Mouse (Mus musculus) thymus, postnatal 25 days (tissue): ENCODE measurements around the gene Nxnl1.

Experiments used
- DNase-seq: peaks from one replicate; pipeline ENCODE4 v3.0.0; 2022

Nxnl1 gene

GRCm38 (mm10) chr8:71566501-71566900 is at the start of gene Nxnl1:
Gene Nxnl1, minus strand, starts transcription at chr8:71566601.
- no peak for DNase-seq

GRCm38 (mm10) chr8:71613418-71613817 is 47.0 kb upstream of the Nxnl1 start:
- no peak for DNase-seq

DNA sequence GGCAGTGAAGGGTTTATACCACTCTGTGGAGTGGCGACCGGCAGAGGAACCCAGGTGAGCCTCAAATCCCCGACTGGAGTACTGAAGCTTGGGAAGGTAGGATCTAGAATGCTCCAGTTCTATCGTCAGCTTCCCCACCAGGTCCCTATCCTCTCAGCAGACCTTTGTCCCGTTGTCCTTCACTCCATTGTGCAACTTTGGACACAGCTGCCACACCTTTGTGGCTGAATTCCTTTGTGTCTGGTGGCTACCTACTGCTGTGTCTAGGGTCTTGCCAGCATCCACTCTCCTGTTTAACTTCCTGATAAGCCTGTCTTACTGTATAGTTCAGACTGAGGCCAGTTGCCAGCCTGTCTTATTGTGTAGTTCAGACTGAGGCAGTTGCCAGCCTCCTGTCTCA is 45.7 kb upstream of the Nxnl1 start:
- no peak for DNase-seq

DNA sequence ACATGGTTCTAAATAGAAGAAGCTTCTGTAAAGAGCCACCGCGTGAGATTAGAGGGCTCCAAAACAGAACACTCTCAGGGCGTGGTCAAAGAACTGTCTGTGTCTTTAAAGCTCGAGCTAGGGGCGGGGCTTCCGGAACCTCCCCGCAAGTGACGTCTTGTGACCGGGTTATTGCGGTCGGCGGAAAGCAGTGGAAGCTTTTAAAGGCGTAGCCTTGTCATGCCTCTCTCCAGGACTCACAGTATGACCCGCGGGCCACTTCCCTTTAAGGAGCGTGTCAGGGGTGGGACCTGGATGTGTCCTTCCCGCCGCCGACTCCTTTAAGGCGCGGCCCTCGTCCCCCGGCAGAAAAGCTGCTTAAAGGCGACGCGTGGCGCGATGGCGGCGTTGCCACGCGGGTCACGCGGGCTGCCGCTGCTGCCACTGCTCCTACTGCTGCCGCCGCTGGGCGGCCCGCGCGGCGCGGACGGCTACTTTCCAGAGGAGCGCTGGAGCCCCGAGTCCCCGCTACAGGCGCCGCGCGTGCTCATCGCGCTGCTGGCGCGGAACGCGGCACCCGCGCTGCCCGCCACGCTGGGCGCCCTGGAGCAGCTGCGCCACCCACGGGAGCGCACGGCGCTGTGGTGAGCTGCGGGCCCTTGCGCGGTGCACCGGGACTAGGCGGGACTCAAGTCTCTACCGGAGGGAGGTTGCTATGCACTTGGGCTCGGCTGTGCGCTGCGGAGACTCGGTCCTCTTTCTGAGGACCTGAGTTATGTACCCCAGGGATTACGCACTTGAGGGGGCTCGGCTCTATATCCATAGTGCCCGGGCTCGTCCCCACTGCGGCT is 44.6 kb upstream of the Nxnl1 start, which contains the start of gene Colgalt1:
TSS of gene Colgalt1 (plus strand) at position 177 of the 830 bp plus-strand sequence.
- DNase-seq = peak; percentile 97

DNA sequence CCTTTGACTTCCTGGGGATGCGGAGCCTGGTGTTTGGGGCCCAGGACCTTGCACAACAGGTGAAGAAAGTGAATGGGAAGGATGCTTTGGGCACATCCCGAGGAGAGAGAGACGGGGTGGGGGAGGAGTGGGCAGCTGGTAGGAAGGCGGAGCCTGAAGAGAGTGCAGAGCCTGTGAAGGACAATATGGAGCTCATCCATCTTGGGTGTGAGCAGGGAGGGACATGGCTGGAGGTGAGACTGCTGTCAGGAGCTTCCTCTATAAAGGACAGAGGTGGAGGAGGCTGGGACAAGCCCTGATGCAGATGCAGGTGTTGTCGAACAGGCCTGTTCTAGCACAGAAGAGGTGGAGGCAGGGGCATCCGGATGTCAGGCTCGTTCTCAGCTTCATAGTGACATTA is 37.6 kb upstream of the Nxnl1 start:
- DNase-seq = no peak

GRCm38 (mm10) chr8:71602666-71603334 is 36.4 kb upstream of the Nxnl1 start:
- DNase-seq = no peak

GRCm38 (mm10) chr8:71601939-71602665 is 35.7 kb upstream of the Nxnl1 start:
- peak; percentile 64 for DNase-seq

GRCm38 (mm10) chr8:71598841-71599240 is 32.4 kb upstream of the Nxnl1 start:
- no peak for DNase-seq

DNA sequence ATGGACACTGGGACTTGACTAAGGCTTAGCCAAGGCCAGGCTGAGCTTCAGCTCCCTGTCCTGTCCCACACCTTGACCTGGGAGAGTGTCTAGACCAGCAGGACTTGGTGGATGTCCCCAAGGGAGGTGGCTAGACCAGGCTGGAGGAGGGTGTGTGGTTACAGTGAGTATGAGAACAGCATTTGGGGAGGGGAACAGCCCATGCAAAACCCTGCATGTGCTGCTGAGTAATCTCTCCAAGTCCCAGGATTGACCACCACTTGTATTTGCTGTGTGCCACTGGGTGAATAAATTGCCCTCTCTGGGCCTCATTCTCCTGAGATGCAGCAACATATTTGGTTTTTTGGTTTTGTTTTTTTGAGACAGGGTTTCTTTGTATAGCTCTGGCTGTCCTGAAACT is 32.0 kb upstream of the Nxnl1 start:
- DNase-seq = no peak

DNA sequence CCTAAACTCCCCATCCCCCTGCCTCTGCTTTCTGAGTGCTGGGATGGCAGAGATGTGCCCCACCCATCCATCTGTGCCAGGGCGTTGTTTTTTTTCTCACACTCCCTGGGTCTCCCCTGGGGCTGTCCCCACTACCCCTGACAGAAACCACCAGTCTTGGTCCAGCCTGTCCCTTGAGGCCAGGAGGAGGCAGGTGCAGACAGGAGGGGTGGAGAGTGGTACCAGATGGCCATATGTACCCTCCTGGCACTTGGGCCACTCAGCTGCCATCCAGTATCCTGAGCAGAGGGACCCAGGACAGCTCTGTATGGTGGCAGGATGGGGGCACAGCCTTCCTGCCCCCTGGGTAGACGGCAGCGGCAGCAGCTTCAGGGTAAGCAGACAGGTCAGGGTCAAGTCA is 31.1 kb upstream of the Nxnl1 start, which contains the start of gene Fam129c:
TSS of gene Fam129c (plus strand) at position 198 of the 400 bp plus-strand sequence.
- no peak for DNase-seq

- peak; percentile 36 for DNase-seq
These were observed 30.4 kb upstream of the Nxnl1 start for GRCm38 (mm10) chr8:71596798-71597197.

DNA sequence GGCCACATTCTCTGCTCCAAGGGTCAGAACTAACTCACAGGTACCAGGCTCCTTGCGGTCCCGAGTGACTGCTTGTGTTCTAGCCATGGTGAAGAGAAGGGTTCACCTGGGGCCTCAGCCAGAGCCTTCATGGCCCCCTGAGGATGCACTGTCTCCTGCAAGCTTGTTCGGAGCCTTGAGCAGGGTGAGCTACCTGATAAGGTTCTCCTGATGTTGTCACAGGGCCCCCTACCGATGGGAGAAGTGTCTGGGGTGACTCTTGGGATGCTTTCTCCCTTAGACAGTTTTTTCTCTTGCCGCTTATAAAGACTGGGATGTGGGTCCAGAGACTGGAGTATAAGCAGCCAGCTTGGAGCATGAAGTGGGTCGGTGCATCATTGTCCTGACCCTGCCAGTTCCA is 30.0 kb upstream of the Nxnl1 start:
- DNase-seq = no peak

GRCm38 (mm10) chr8:71595862-71596261 is 29.5 kb upstream of the Nxnl1 start:
- DNase-seq = peak; percentile 94

DNA sequence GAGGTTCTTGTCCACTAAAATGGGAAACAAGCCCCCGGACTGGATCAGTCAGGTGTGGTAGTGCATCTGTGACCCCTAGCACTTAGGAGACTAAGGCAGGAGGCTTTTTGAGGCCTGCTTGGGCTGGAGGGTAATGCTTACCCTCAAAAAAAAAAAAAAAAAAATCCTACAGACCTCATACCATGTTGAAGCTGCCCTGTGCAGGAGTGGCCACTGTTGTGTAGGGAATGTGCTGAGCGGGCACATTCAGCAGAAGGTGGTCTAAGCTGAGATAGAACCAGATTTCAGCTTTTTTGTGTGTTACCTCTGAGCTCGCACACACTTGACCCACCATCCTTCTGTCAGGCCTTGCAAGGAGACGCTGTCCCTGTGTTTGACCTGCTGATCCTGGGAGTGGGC is 27.9 kb upstream of the Nxnl1 start:
- no peak for DNase-seq

DNA sequence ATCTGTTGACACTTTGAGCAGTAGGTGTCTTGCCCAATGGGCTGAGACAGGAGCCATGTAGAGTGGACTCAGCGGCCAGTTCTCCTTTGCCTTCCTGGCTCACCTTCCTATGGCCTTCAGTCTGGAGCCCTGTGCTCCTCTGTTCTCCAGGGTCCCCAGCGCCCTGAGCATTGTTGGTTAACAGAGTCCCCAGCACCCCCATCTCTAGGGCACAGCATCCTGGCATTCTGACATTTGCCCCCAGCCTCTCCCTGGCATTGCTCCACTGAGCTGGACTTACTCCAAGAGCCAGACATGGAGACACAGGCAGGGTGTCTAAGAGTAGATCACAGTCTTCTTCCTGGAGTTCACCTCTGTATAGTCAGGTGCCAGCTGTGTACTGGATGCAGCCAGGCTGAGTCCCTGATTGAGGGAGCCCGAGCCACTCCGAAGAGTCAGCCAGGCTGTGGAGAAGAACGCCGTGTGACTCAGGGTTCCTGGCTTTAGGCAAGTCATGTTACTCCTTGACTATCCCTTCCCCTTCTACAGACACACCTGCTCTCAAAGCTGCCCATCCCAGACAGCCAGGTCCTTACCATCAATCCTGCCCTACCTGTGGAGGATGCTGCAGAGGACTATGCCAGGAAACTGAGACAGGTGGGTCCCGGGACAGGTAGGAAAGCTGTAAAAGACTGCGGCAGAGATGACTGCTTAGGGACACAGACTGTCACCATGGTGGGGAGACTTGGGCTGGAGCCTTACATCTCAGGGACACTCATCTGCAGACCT is 27.3 kb upstream of the Nxnl1 start:
- DNase-seq = no peak

DNA sequence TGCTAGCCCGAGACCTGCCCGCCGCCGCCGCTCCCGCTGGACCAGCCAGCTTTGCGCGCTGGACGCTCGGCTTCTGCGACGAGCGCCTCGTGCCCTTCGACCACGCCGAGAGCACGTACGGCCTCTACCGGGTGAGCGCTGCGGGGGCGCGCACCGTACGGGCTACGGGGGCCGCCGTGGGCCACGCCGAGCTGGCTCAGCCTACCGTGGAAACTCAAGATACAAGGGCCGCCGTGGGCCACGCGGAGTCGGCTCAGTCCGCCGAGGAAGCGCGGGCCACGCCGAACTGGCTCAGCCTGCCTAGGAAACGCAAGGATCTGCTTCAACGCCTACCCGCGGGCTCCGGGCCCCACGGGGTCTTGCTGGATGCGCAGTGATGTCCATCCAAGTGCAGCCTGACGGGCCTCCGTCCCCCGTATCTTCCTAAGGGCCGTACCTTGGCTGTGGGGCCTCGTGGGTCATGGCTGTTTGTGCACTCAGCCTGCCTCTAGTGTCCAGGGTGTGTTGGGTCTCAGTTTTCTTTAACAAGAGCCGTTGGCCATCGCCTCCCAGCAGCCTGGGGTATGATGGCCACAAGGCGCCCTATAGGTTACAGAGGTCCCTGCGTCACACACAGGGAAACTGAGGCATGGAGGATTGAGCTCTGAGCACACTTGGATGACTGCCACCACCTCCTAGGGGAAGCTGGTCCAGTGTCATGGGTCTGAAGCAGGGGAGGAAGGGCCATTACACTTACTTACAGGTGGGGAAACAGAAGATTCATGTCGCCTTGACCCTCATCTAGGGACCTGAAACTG is 26.2 kb upstream of the Nxnl1 start:
- DNase-seq = peak; percentile 82

DNA sequence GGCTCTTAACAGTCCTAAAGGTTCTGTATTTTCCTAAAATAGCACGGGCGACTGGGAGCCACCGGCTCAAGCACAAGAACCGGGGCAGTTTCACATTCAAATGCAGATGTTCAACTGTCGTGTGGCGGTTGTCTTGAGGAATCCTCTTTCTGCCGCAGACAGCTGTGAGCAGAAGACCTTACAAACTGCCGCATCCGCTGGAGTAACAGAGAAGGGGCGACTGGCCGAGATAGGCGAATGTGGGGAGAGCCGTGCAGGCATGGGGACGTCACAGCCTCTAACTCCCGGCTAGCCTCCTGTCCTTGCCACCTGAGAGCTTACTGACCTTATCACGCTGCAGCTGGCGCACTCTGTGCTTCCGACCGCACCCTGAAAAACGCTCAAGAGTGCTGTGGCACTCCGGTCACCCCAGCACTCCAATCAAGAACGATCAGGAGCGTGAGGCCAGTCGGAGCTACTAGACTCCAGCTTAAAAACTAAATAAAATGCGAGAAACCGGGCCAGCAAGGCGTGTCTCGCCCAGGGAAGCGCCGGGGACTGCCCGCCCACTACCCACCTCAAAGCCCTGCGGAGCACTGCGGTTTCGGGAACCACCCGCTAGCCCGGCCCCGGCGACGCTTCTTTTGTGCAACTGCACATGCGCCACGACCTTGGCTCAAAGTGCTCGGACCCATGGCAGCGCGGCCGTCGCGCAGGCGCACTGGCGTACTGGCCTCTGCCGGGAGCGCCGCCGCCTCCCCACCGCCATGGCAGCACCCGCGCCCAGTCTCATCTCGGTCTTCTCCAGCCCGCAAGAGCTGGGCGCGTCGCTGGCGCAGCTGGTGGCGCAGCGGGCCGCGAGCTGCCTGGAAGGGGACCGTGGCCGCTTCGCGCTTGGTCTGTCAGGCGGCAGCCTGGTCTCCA is 25.3 kb upstream of the Nxnl1 start, which contains the start of gene Pgls:
TSS of gene Pgls (plus strand) at position 706 of the 903 bp plus-strand sequence.
- DNase-seq = peak; percentile 96

DNA sequence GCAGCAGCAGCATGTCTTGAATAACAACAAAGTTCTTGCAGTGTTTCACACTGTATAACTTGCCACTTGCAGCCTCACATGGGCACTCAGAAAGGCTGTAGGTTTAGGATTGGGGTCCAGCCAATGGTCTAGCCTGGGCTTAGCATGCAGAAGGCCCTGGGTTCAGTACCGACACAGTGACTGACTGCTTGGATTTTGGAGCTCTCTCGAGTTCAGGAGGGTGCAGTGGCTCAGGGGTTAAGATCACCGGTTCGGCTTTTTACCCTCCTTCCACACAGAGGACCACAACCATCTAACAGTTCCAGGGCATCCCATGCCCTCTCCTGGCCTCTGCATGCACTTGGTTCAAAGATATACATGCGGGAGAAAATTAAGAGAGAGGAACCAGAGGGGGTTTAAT is 24.6 kb upstream of the Nxnl1 start:
- no peak for DNase-seq

GRCm38 (mm10) chr8:71588762-71589161 is 22.4 kb upstream of the Nxnl1 start:
- DNase-seq = no peak

GRCm38 (mm10) chr8:71586891-71587290 is 20.5 kb upstream of the Nxnl1 start:
- DNase-seq = peak; percentile 59

DNA sequence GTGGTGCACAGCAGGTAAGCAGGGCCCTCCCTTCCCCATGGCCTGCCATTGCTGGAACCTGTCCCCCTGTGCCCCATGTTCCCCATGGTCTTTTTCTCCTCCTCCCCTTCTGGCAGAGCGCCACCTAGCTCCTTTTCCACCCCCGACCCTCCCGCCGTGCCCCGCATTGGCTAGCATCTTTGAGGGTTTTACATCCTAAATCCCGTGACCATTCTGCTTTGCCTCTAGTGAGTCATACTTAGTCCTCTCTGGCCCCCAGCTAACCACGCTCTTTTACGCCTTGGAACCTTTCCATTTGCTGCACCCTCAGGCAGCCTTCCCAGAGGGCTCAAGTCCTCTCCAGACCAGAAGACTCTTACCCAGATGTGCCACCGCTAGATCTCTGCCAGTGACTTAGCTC is 13.8 kb upstream of the Nxnl1 start:
- no peak for DNase-seq
